19 mouse cellular contexts compared by ENCODE assay signal in the genomic region with DNA sequence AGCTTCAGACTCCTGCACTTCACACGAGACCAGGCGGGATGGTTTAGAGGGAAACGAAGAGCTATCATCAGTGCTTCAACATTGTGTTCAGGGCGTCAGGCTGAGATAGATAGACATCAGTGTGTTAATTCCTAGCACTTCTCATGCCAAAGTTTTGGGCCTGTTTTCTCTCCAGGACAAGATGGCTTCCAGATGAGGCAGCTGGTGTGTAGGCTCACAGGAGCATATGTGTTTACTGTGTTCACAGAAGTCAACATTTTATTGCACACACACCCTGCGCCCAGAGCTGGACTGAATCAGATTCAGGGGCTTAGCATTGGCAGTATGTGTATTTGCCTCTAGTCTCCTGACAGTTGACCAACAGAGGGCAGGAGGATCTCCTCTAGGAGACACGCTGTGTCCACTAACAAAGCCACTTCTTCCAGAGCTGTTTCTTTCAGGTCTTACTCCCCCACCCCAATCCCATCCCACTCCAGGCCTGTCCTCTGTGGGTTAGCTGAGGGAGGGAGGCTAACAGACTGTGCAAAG.
A peak's percentile ranks its signal among the peaks of the same experiment; 100 is the strongest.
DNase-seq lines count a peak whose midpoint lies in the region; ATAC-seq and TF ChIP-seq lines count a peak whose summit lies in the region.
"Had no signal": no experiment of that assay in that cellular context is flagged by ENCODE, and none has a peak within 500 bp of the region (broad histone marks: within the 10 kb centered on the region; RNA-seq: fewer than 3 reads in every experiment).

No protein-coding gene starts in this region.

- no peak for DNase-seq in kidney, postnatal 0 days (ENCODE audit: low spot score)
- no peak for DNase-seq in kidney, postnatal 4 days
- DNase-seq in layer of hippocampus, adult 11-12 months (ENCODE audit: low spot score): peak; percentile 53
- DNase-seq in layer of hippocampus, adult 8-10 months (ENCODE audit: low spot score in 2 of 2): peak; percentile 33 to 66
- peak; percentile 4 for DNase-seq in telencephalon, adult 2 months (ENCODE audit: low read depth, low spot score)
- no peak for DNase-seq in gastrocnemius, postnatal 25 days
- DNase-seq in embryo, embryonic 10.5 days (ENCODE audit: low spot score): no peak
- DNase-seq: adrenal gland, adult 8-10 months; cerebellum, adult 9-10 months; gastrocnemius, postnatal 10 days; heart, adult 18-20 months; kidney, adult 18-20 months; right cerebral cortex, postnatal 25 days; thymus, postnatal 14 days had no signal

- H3K4me3 ChIP-seq in kidney, postnatal 0 days (replicated peaks; ENCODE audit: low read depth, low read length): no peak overlapping the region
- H3K4me3 ChIP-seq: embryonic facial prominence, embryonic 15.5 days; heart, embryonic 13.5 days; hindbrain, embryonic 12.5 days; midbrain, embryonic 12.5 days had no signal

- no peak for ATAC-seq in kidney, postnatal 0 days (replicated peaks; ENCODE audit: low FRiP score, low read depth)
- ATAC-seq: activated CD4-positive, CD25-positive, alpha-beta regulatory T cell, adult 4 months had no signal

- TF ChIP-seq CTCF in kidney, postnatal 0 days (IDR thresholded peaks at IDR 0.05; ENCODE audit: low read depth): peak; percentile 5; the same call in 1 of the 2 replicates

- no peak overlapping the region for H3K27ac ChIP-seq in kidney, postnatal 0 days
- H3K27ac ChIP-seq: embryonic facial prominence, embryonic 15.5 days; heart, embryonic 13.5 days; hindbrain, embryonic 12.5 days; midbrain, embryonic 12.5 days had no signal

- no peaks in the 10 kb centered on the region for H3K36me3 ChIP-seq in kidney, postnatal 0 days (ENCODE audit: insufficient read depth, low read length)
- H3K36me3 ChIP-seq: embryonic facial prominence, embryonic 15.5 days; heart, embryonic 13.5 days; hindbrain, embryonic 12.5 days; midbrain, embryonic 12.5 days had no signal

- no peak overlapping the region for H3K4me2 ChIP-seq in kidney, postnatal 0 days (ENCODE audit: low read length)
- H3K4me2 ChIP-seq: embryonic facial prominence, embryonic 15.5 days; heart, embryonic 13.5 days; hindbrain, embryonic 12.5 days; midbrain, embryonic 12.5 days had no signal

- WGBS in kidney, postnatal 0 days: 87% methylated on average over 6 of the region's 6 CpGs

- H3K27me3 ChIP-seq in kidney, postnatal 0 days (ENCODE audit: insufficient read depth, low read length): no peaks in the 10 kb centered on the region
- H3K27me3 ChIP-seq: embryonic facial prominence, embryonic 15.5 days; heart, embryonic 13.5 days; hindbrain, embryonic 12.5 days; midbrain, embryonic 12.5 days had no signal

- H3K9ac ChIP-seq in kidney, postnatal 0 days (ENCODE audit: low read depth, low read length): no peak overlapping the region
- H3K9ac ChIP-seq: embryonic facial prominence, embryonic 15.5 days; heart, embryonic 13.5 days; hindbrain, embryonic 12.5 days; midbrain, embryonic 12.5 days had no signal

- no peaks in the 10 kb centered on the region for H3K4me1 ChIP-seq in kidney, postnatal 0 days (replicated peaks; ENCODE audit: insufficient read depth, low read length)
- H3K4me1 ChIP-seq: midbrain, embryonic 12.5 days had no signal

- no peaks in the 10 kb centered on the region for H3K9me3 ChIP-seq in kidney, postnatal 0 days (replicated peaks; ENCODE audit: low read length)
- H3K9me3 ChIP-seq: embryonic facial prominence, embryonic 15.5 days; heart, embryonic 13.5 days; hindbrain, embryonic 12.5 days; midbrain, embryonic 12.5 days had no signal

Comparison
In these comparisons a context has a peak if more than half of its experiments do, and no peak if none do; other contexts are left out.
1. DNase-seq: peak in layer of hippocampus, adult 11-12 months (single experiment), layer of hippocampus, adult 8-10 months (2 of 2) and telencephalon, adult 2 months (single experiment); none in kidney, postnatal 0 days (single experiment), kidney, postnatal 4 days (0 of 2), gastrocnemius, postnatal 25 days (single experiment) and embryo, embryonic 10.5 days (single experiment).